Comparison of ENCODE assay signal across 7 mouse cellular contexts in genomic region chr2:104410963-104411545, GRCm38 (mm10). TPM values are rescaled to one million over a fixed set of nuclear protein-coding genes. Genes with fewer than 3 reads are reported as not detected.
A peak's percentile ranks its signal among the peaks of the same experiment; 100 is the strongest.
DNase-seq lines count a peak whose midpoint lies in the region; ATAC-seq lines count a peak whose summit lies in the region.

Gene D430041D05Rik, minus strand, starts transcription at chr2:104411013.

- WGBS in embryonic facial prominence, embryonic 10.5 days: 63% methylated on average over 4 of the region's 4 CpGs
- 65% methylated on average over 4 of the region's 4 CpGs for WGBS in hindbrain, embryonic 13.5 days
- 43% methylated on average over 4 of the region's 4 CpGs for WGBS in liver, embryonic 16.5 days (ENCODE audit: insufficient replicate concordance)

- no peaks in the 10 kb centered on the region for H3K9me3 ChIP-seq in embryonic facial prominence, embryonic 10.5 days
- no peaks in the 10 kb centered on the region for H3K9me3 ChIP-seq in hindbrain, embryonic 13.5 days
- no peaks in the 10 kb centered on the region for H3K9me3 ChIP-seq in liver, embryonic 16.5 days (replicated peaks; ENCODE audit: control insufficient read depth, low read length)

- peaks cover 85% of the 10 kb centered on the region for H3K27me3 ChIP-seq in embryonic facial prominence, embryonic 10.5 days (replicated peaks; ENCODE audit: low read depth, poor library complexity, severe bottlenecking)
- H3K27me3 ChIP-seq in hindbrain, embryonic 13.5 days: peaks cover 50% of the 10 kb centered on the region
- H3K27me3 ChIP-seq in liver, embryonic 16.5 days (ENCODE audit: control insufficient read depth, insufficient read depth, low read depth, low read length): peaks cover 50% of the 10 kb centered on the region

- peak within 1 kb of the TSS; percentile 93 for H3K9ac ChIP-seq in hindbrain, embryonic 13.5 days
- no peak within 1 kb of the TSS for H3K9ac ChIP-seq in liver, embryonic 16.5 days (ENCODE audit: low read depth, low read length)

- H3K27ac ChIP-seq in embryonic facial prominence, embryonic 10.5 days (replicated peaks): peak within 1 kb of the TSS; percentile 84
- peak within 1 kb of the TSS; percentile 94 for H3K27ac ChIP-seq in hindbrain, embryonic 13.5 days
- no peak within 1 kb of the TSS for H3K27ac ChIP-seq in liver, embryonic 16.5 days (ENCODE audit: low read length)

- peaks cover 14% of the 10 kb centered on the region for H3K4me1 ChIP-seq in embryonic facial prominence, embryonic 10.5 days
- H3K4me1 ChIP-seq in hindbrain, embryonic 13.5 days (replicated peaks): peaks cover 40% of the 10 kb centered on the region
- no peaks in the 10 kb centered on the region for H3K4me1 ChIP-seq in liver, embryonic 16.5 days (ENCODE audit: control insufficient read depth, low read depth, low read length)

- no peaks in the 10 kb centered on the region for H3K36me3 ChIP-seq in embryonic facial prominence, embryonic 10.5 days (replicated peaks)
- no peaks in the 10 kb centered on the region for H3K36me3 ChIP-seq in hindbrain, embryonic 13.5 days
- no peaks in the 10 kb centered on the region for H3K36me3 ChIP-seq in liver, embryonic 16.5 days (ENCODE audit: control insufficient read depth, insufficient read depth)

- peak within 1 kb of the TSS; percentile 71 for H3K4me3 ChIP-seq in embryonic facial prominence, embryonic 10.5 days
- H3K4me3 ChIP-seq in hindbrain, embryonic 13.5 days: peak within 1 kb of the TSS; percentile 80
- H3K4me3 ChIP-seq in liver, embryonic 16.5 days (ENCODE audit: low read depth, low read length): peak within 1 kb of the TSS; percentile 41

- DNase-seq in layer of hippocampus, adult 8-10 months (ENCODE audit: low spot score in 2 of 2): no peak
- DNase-seq in layer of hippocampus, adult 9-10 months (ENCODE audit: low spot score): no peak
- DNase-seq in embryonic facial prominence, embryonic 10.5 days (ENCODE audit: low spot score): no peak
- no peak for DNase-seq in ovary, adult 18-20 months (ENCODE audit: low spot score)
- no peak for DNase-seq in kidney, adult 8-10 months

- peak within 1 kb of the TSS; percentile 72 for H3K4me2 ChIP-seq in hindbrain, embryonic 13.5 days
- H3K4me2 ChIP-seq in liver, embryonic 16.5 days (ENCODE audit: low read depth, low read length): peak within 1 kb of the TSS; percentile 54

- no peak for ATAC-seq in hindbrain, embryonic 13.5 days (ENCODE audit: low FRiP score)
- no peak for ATAC-seq in liver, embryonic 16.5 days (ENCODE audit: low read depth)

RNA-seq across cellular contexts. Expression of gene D430041D05Rik, which starts in this region (rescaled TPM):
- total RNA-seq in layer of hippocampus, adult 8-10 months (2022): 10 to 100 TPM; 68.9 to 85.6 (median 77.4) TPM
- polyA plus RNA-seq in embryonic facial prominence, embryonic 10.5 days (2016; fragmentation: Nextera tagmentation; extraction: Ambion mirVana): 0.60 and 0.82 TPM in 2 replicates
- polyA plus RNA-seq in hindbrain, embryonic 13.5 days (2015; fragmentation: Nextera tagmentation; extraction: Ambion mirVana): 6.8 and 7.3 TPM in 2 replicates
- polyA plus RNA-seq in liver, embryonic 16.5 days (2015; fragmentation: Nextera tagmentation; extraction: Ambion mirVana): 0.05 TPM in 1 of 2 replicates, not detected in the other
